Mouse (Mus musculus) adrenal gland, adult (tissue): ENCODE data around the gene Gm20388.

Source experiments
- DNase-seq, 2 experiments: peaks; one replicate each; pipeline ENCODE4 v3.0.0; 2022 to 2023; ENCODE audit warnings: low spot score in 1 of 2; ENCODE audit not compliant: inconsistent age in 2 of 2

The Gm20388 gene

DNA sequence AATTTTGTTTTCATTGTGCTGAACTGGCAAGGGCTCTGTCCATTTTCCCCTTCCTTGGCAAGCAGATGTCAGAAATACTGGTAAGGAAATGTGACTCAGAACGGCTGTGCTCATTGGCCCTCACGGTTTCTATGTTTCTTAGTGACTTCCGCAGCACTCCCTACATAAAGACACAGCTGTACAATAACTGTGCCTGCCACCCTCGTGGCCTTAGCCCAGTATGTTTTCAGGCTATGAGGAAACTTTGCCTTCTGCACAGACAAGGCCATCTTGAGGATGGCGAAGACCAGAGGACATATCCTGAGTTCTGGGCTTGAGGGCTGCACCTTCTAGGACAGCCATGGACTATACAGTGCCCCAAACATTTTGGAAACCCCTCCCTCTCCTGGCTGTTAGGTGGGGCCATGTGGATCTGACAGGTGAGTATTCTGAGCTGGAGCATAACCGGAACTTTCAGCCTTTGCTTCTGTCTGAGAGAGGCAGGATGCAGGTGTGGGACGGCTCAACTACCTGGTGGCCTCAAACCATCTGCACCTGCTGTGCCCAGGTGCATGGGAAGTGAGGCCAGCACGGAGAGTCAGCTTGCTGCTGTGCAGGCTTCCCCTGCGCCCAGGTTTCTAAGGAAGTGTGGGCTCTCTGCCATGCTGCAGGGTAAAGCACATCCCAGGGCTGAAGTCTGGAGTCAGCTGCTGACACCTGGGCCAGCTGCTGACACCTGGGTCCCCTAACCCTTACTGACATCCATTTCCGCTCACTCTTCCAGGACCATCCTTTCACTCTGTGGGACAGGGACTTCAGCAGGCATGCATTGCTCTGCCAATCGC is 4146.4 kb downstream of the Gm20388 start:
- DNase-seq = no peak

DNA sequence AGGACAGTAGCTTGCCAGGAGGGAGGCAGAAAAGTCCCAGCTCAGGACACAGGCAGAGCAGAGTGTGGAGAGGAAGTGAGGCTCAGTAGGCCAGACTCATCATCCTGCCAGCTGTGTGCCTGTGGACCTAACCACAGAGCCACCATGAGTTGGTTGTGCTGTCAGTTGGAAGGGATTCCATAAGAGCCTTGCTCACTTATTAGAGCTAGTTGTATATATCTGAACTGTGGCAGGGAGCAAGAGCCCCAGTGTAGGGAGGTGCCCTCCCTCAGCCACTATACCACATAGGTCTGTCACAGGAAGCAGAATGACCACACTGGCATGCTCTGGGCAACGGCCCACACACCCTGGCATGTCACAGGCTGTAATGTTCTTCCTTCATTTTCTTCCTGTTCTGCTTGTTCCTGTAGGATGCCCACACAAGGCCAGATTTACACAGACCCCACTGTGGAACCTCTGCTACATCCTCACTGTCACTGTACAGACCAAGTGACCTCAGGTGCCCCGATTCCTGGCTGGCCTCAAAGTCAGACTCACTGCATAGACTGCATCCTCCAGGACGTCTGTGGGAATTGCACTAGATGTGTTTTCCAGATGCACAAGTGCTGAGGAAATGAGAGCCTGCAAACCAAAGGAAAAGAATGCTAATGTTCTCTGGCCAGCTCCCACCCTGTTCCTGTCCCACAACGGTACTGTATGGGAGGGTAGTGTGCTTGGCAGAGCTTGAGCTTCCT is 4155.9 kb downstream of the Gm20388 start:
- DNase-seq = no peak

DNA sequence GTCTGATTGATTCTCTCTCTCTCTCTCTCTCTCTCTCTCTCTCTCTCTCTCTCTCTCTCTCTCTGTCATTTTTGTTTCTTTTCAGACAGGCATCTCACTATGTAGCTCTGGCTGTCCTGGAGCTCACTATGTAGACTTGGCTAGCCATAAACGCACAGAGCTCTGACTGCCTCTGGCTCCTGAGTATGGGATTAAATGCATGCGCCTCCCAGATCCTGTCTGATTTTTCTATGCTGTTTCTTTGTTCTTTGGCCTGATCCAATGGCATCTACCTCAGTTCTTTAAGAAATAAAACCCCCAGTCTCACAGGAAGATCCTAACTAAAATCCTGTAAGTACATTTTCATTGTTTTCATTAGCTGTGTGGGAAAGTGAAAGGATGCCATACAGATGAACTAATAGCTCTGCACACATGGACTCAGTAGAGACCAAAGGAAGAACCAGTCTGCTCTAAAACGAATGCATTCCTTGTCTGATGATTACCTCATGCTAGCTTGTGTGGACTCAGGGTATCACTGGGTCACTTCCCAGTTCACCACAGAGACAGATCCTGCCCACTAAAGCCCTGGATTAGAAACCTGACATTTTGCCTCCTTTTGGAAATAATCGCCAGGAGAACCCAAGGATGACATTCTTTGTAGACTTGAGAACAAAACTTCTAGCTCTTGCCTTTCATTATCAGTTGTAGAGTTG is 4156.6 kb downstream of the Gm20388 start:
- DNase-seq = no peak

GRCm38 (mm10) chr8:124070363-124071324 is 4160.0 kb downstream of the Gm20388 start:
- no peak for DNase-seq

- DNase-seq = no peak
Observed at GRCm38 (mm10) chr8:124075977-124076376, 4165.3 kb downstream of the Gm20388 start.

DNA sequence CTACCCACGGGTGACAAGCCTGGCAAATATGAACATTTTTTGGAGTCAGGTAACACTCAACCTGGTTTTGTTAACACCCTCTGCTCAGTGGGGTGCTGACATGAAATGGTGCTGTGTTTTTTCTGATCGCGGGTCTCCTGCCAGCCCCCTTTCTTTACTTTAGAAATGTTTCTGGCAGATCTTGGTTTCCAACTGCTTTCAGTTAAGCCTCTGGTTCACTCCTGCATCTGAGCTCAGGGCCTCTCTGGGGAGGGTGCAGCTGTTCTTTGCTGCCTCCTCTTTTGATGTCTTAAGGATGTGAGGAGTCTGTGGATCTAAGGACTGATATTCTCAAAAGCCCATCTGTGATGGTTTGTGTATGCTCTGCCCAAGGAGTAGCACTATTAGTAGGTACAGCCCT is 4165.8 kb downstream of the Gm20388 start:
- DNase-seq = no peak

DNA sequence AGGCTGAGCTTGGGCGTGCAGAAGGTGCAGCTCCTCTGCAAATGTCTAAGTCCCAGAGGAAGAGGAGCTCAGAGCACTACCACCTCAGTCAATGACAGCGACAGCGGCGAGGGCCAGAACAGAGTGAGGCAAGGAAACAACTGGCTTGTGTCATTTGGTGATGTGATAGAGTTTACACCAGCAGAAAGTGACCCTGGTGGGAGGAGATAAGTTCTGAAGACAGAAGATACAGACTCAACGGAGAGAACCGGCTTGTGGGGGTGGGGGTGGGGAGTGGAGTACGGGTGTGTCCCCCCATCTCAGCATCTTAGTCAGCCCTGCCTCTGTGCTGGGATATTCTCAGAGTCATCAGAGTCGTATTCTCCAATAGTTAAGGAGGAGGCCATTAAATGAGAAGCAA is 4166.7 kb downstream of the Gm20388 start:
- no peak for DNase-seq

DNA sequence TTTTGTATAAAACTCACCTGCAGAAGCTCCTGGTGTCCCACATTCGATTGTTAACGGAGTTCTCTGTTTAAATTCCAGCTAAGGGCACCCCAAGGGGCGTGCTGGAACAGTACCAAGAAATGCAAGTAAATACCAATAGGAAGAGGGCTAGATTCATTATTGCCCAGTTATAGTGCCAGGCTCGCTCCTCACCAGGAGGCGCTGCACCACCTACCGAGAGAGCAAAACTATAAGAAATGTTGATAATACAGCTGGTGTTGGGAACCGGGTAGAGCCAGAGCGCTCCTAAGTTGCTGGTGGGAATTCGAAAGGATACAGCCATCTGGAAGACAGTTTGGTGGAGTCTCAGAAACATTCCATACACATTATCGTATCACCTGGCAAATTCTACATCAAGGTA is 4167.4 kb downstream of the Gm20388 start:
- peak in 1 of 2 experiments; percentile 31 for DNase-seq

GRCm38 (mm10) chr8:124078969-124079368 is 4168.3 kb downstream of the Gm20388 start:
- no peak for DNase-seq

- DNase-seq = peak; percentile 16 to 57
Observed at GRCm38 (mm10) chr8:124080467-124081326, 4170.1 kb downstream of the Gm20388 start.

GRCm38 (mm10) chr8:124082616-124083015 is 4172.0 kb downstream of the Gm20388 start:
- DNase-seq = no peak

DNA sequence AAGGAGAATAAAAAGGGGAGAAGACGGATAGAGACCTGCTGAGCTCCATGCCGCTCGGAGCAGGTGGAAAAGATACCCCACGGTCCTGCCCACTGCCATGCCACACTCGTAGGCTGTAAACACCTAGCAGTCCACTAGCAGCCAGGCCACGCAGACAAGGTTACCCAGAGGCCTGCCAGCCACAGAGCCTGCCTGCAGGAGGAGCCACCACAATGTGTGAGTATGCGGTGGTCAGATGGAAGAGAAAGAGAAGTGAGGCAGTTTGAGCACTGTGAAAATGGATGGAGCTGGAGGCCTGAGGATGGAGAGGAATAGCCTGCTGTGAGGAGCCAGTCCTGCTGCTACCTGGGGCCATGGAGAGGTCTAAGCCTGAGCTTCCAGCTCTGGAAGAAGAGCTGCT is 4173.0 kb downstream of the Gm20388 start:
- DNase-seq = no peak

GRCm38 (mm10) chr8:124085668-124086067 is 4175.0 kb downstream of the Gm20388 start:
- DNase-seq = no peak

- DNase-seq = no peak
Observed at GRCm38 (mm10) chr8:124088092-124088613, 4177.5 kb downstream of the Gm20388 start.

- no peak for DNase-seq
Observed at GRCm38 (mm10) chr8:124089016-124089415, 4178.4 kb downstream of the Gm20388 start.

DNA sequence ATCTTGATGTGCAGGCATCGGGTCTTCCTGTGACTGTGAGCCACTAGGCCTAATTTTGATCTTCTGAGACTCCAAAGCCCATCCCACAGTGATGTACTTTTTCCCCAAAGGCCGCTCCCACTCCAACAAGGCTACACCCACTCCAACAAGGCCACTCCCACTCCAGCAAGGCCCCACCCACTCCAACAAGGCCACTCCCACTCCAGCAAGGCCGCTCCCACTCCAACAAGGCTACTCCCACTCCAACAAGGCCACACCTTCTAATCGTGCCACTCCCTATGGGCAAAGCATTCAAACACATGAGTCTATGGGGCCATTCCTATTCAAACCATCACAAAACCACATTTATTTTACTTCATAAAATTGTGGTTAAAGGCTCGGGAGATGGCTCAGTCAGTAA is 4179.8 kb downstream of the Gm20388 start:
- no peak for DNase-seq

GRCm38 (mm10) chr8:124098953-124099622 is 4188.4 kb downstream of the Gm20388 start:
- DNase-seq = no peak

GRCm38 (mm10) chr8:124099623-124099965 is 4189.0 kb downstream of the Gm20388 start:
- no peak for DNase-seq

DNA sequence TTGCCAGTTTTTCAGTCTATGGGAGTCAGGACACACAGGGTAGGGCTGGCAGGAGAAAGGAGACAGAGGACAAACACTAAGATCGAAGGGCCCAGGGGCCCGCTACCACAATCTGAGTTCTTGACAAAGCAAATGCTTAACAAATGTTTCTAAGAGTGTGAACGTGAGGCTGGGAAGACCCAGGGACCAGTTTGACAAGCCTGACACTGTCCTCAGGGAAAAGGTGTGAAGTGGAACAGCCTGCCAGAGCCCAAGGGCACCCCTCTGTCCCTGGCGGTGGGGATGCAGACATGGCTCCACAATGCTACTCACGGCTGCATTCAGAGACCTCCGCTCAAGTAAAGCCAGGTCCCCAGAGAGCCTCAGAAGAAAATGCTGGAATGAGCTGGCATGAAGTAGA is 4195.2 kb downstream of the Gm20388 start:
- no peak for DNase-seq
